10 mouse cellular contexts compared by ENCODE assay signal in genomic region chr13:98596746-98597145, GRCm38 (mm10). TPM values are rescaled to one million over a fixed set of nuclear protein-coding genes. Genes with fewer than 3 reads are reported as not detected.
DNase-seq lines count a peak whose midpoint lies in the region; ATAC-seq and TF ChIP-seq lines count a peak whose summit lies in the region.
"Had no signal": no experiment of that assay in that cellular context is flagged by ENCODE, and none has a peak within 500 bp of the region (broad histone marks: within the 10 kb centered on the region; RNA-seq: fewer than 3 reads in every experiment).

No protein-coding gene starts in this region.

- no peak overlapping the region for H3K4me2 ChIP-seq in intestine, postnatal 0 days (replicated peaks; ENCODE audit: low read depth)
- no peak overlapping the region for H3K4me2 ChIP-seq in stomach, embryonic 16.5 days (ENCODE audit: low read depth, low read length)

- intact Hi-C loops in heart, postnatal 25 days (cut with DNase I), result loop anchor here (5.0 kb wide), 1 partner anchor 131 kb away; no protein-coding TSS in a partner anchor

- 0 out of 2 replicates have a peak, but pooled peaks cover 3% of the 10 kb centered on the region for H3K4me1 ChIP-seq in intestine, postnatal 0 days (replicated peaks; ENCODE audit: control insufficient read depth, insufficient read depth, low read length)
- H3K4me1 ChIP-seq in stomach, embryonic 16.5 days (ENCODE audit: control insufficient read depth, insufficient read depth, low read length), result peaks cover 4% of the 10 kb centered on the region

- DNase-seq in heart, adult 8-10 months (ENCODE audit: low spot score), result peak; percentile 18
- no peak for DNase-seq in heart, postnatal 25 days (ENCODE audit: low spot score)
- peak; percentile 17 for DNase-seq in ovary, postnatal 36 days (ENCODE audit: low spot score)
- DNase-seq in ovary, postnatal 14 days (ENCODE audit: low spot score), result no peak
- DNase-seq in cerebellum, adult 11 months, result no peak
- DNase-seq: cerebellum, postnatal 25 days had no signal

- H3K9ac ChIP-seq in intestine, postnatal 0 days (ENCODE audit: low read depth, low read length), result no peak overlapping the region
- no peak overlapping the region for H3K9ac ChIP-seq in stomach, embryonic 16.5 days (ENCODE audit: low read length)

- H3K27ac ChIP-seq in intestine, postnatal 0 days (ENCODE audit: low read depth, low read length), result peak overlapping the region; percentile 7; the same call in 1 of the 2 replicates
- no peak overlapping the region for H3K27ac ChIP-seq in stomach, embryonic 16.5 days (ENCODE audit: low read length)

- no peak overlapping the region for H3K4me3 ChIP-seq in intestine, postnatal 0 days (ENCODE audit: low read depth, low read length)
- no peak overlapping the region for H3K4me3 ChIP-seq in stomach, embryonic 16.5 days (replicated peaks; ENCODE audit: low read length)

- TF ChIP-seq CTCF in intestine, postnatal 0 days (IDR thresholded peaks at IDR 0.05; ENCODE audit: low read depth), result peak; percentile 74

- H3K27me3 ChIP-seq in intestine, postnatal 0 days (replicated peaks; ENCODE audit: control insufficient read depth, insufficient read depth, low read length), result no peaks in the 10 kb centered on the region
- H3K27me3 ChIP-seq in stomach, embryonic 16.5 days (ENCODE audit: control insufficient read depth, insufficient read depth, low read length), result no peaks in the 10 kb centered on the region

- no peaks in the 10 kb centered on the region for H3K36me3 ChIP-seq in intestine, postnatal 0 days (ENCODE audit: control insufficient read depth, insufficient read depth)
- no peaks in the 10 kb centered on the region for H3K36me3 ChIP-seq in stomach, embryonic 16.5 days (ENCODE audit: control insufficient read depth, insufficient read depth, low read length)

- ATAC-seq in intestine, postnatal 0 days, result no peak
- peak; percentile 47; the same call in 1 of the 2 replicates for ATAC-seq in stomach, embryonic 16.5 days (ENCODE audit: insufficient read depth, low FRiP score)
- no peak for ATAC-seq in monocyte, adult 5-6 weeks (replicated peaks; ENCODE audit: insufficient number of reproducible peaks, low FRiP score, low TSS enrichment, poor library complexity, severe bottlenecking)

- H3K9me3 ChIP-seq in intestine, postnatal 0 days (ENCODE audit: control insufficient read depth), result no peaks in the 10 kb centered on the region
- H3K9me3 ChIP-seq in stomach, embryonic 16.5 days (replicated peaks; ENCODE audit: control insufficient read depth, low read length), result no peaks in the 10 kb centered on the region

- 84% methylated on average over 4 of the region's 4 CpGs for WGBS in intestine, postnatal 0 days
- 80% methylated on average over 4 of the region's 4 CpGs for WGBS in stomach, embryonic 16.5 days

RNA-seq across cellular contexts. Expression of gene Tmem174, which starts 40.5 kb away (rescaled TPM):
- not detected for total RNA-seq in heart, adult 8-10 months (2022)
- not detected for total RNA-seq in heart, postnatal 25 days (2021)
- 0.21 and 0.34 TPM in 2 replicates for polyA plus RNA-seq in intestine, postnatal 0 days (2015; fragmentation: Nextera tagmentation; extraction: Ambion mirVana)
- polyA plus RNA-seq in stomach, embryonic 16.5 days (2015; fragmentation: Nextera tagmentation; extraction: Ambion mirVana), result not detected in 2 replicates
- total RNA-seq in monocyte, adult 5-6 weeks (2017), result not detected in 3 replicates
- total RNA-seq: layer of hippocampus, postnatal 25 days had no signal

Comparison
In these comparisons a context has a peak if more than half of its experiments do, and no peak if none do; other contexts are left out.
1. DNase-seq: peak in heart, adult 8-10 months (single experiment) and ovary, postnatal 36 days (single experiment); none in heart, postnatal 25 days (single experiment), ovary, postnatal 14 days (single experiment) and cerebellum, adult 11 months (single experiment).